17 mouse cellular contexts compared by ENCODE assay signal in the genomic region with DNA sequence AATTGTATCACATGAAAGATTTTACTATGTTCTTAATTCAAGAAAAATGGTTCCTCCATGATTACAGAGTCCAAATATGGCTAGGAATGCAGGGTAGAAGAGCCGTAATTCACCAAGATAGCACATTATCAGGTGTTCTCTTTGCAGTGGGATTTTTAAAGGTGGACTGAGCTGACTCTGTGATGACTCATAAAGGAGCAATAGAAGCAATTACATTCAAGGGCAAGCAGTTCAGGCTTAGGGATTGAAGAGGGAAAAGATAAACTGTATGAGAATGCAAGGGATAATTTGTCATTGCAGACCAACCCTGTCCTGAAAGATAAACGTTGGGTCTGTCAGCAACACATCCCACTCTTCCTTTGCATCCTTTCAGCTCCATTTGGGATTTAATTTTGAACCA.
"Had no signal": no experiment of that assay in that cellular context is flagged by ENCODE, and none has a peak within 500 bp of the region (broad histone marks: within the 10 kb centered on the region; RNA-seq: fewer than 3 reads in every experiment).

No protein-coding gene starts in this region.

- H3K9ac ChIP-seq: lung, embryonic 15.5 days; midbrain, embryonic 13.5 days; midbrain, embryonic 15.5 days; neural tube, embryonic 12.5 days; stomach, embryonic 15.5 days had no signal

- H3K9me3 ChIP-seq: lung, embryonic 15.5 days; midbrain, embryonic 13.5 days; midbrain, embryonic 15.5 days; neural tube, embryonic 12.5 days; stomach, embryonic 15.5 days had no signal

- H3K4me2 ChIP-seq: lung, embryonic 15.5 days; midbrain, embryonic 11.5 days; midbrain, embryonic 13.5 days; midbrain, embryonic 15.5 days; neural tube, embryonic 12.5 days; stomach, embryonic 15.5 days had no signal

- H3K4me1 ChIP-seq: megakaryocyte, embryonic 14.5 days; midbrain, embryonic 13.5 days; midbrain, embryonic 15.5 days; neural tube, embryonic 12.5 days; stomach, embryonic 15.5 days had no signal

- ATAC-seq: lung, postnatal 0 days; midbrain, embryonic 13.5 days; midbrain, embryonic 15.5 days had no signal

- DNase-seq: lung, adult 2 months; lung, postnatal 14 days; lung, postnatal 36 days; right cerebral cortex, postnatal 14 days; thymus, adult 2 months; thymus, postnatal 25 days; thymus, postnatal 4 days had no signal

- H3K27ac ChIP-seq: lung, embryonic 15.5 days; macrophage; midbrain, embryonic 13.5 days; midbrain, embryonic 15.5 days; neural tube, embryonic 12.5 days; stomach, embryonic 15.5 days; stomach, postnatal 0 days had no signal

- H3K27me3 ChIP-seq: lung, embryonic 15.5 days; megakaryocyte, embryonic 14.5 days; midbrain, embryonic 13.5 days; midbrain, embryonic 15.5 days; neural tube, embryonic 12.5 days; stomach, embryonic 15.5 days had no signal

- H3K36me3 ChIP-seq: lung, embryonic 15.5 days; midbrain, embryonic 13.5 days; midbrain, embryonic 15.5 days; neural tube, embryonic 12.5 days; stomach, embryonic 15.5 days had no signal

- H3K4me3 ChIP-seq: lung, embryonic 15.5 days; megakaryocyte, embryonic 14.5 days; midbrain, embryonic 13.5 days; midbrain, embryonic 15.5 days; neural tube, embryonic 12.5 days; stomach, embryonic 15.5 days had no signal
